Comparison of ENCODE assay signal across 12 mouse cellular contexts in the genomic region with DNA sequence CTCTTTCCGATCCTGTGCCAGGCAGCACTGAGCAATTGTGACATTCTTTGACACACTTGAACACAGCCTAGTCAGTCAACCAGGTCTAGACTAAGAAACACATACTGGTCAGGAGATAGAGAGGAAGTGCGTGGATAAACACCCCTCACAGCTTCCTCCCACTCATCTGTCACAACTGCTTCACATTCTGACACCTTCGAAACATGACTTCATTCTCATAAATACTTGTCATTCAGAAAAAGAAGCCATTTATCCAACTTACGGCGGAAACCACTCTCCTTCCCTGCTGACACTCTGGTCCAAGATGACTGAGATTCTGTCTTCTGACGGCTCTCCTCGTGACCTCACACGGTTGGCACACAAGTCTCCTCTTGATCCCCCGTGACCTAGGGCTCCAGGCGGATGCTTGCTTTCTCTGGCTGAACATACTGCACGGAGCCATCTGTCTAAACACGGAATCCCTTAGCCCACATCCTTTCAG.
DNase-seq lines count a peak whose midpoint lies in the region; ATAC-seq and TF ChIP-seq lines count a peak whose summit lies in the region.
"Had no signal": no experiment of that assay in that cellular context is flagged by ENCODE, and none has a peak within 500 bp of the region (broad histone marks: within the 10 kb centered on the region; RNA-seq: fewer than 3 reads in every experiment).

No protein-coding gene starts in this region.

- no peak overlapping the region for H3K4me2 ChIP-seq in hindbrain, embryonic 12.5 days (replicated peaks)
- H3K4me2 ChIP-seq: embryonic facial prominence, embryonic 12.5 days; forebrain, embryonic 15.5 days had no signal

- intact Hi-C loops in left cerebral cortex, postnatal 4 days (cut with DNase I): no loop called here
- intact Hi-C loops in left cerebral cortex, adult 2 months (cut with DNase I): no loop called here

- no peak overlapping the region for H3K4me3 ChIP-seq in left cerebral cortex, adult 2 months
- H3K4me3 ChIP-seq in hindbrain, embryonic 12.5 days: no peak overlapping the region
- H3K4me3 ChIP-seq: embryonic facial prominence, embryonic 12.5 days; forebrain, embryonic 15.5 days had no signal

- ATAC-seq in hindbrain, embryonic 12.5 days (ENCODE audit: low FRiP score): no peak
- ATAC-seq: forebrain, embryonic 15.5 days had no signal

- H3K9ac ChIP-seq in hindbrain, embryonic 12.5 days: no peak overlapping the region
- H3K9ac ChIP-seq: embryonic facial prominence, embryonic 12.5 days; forebrain, embryonic 15.5 days; liver, embryonic 14.5 days had no signal

- WGBS in hindbrain, embryonic 12.5 days: 59% methylated on average over 12 of the region's 12 CpGs

- no peak for TF ChIP-seq CTCF in left cerebral cortex, adult 2 months (IDR thresholded peaks at IDR 0.05)

- DNase-seq in left cerebral cortex, postnatal 4 days: peak; percentile 12
- DNase-seq in left cerebral cortex, adult 2 months (ENCODE audit: extremely low spot score in 1 of 2, low spot score in 2 of 2): no peak
- DNase-seq in embryo, embryonic 10 days (ENCODE audit: low spot score): peak; percentile 69
- peak; percentile 40 for DNase-seq in lung, postnatal 36 days
- peak; percentile 63 for DNase-seq in thymus, postnatal 14 days
- no peak for DNase-seq in spleen, adult 12 weeks (ENCODE audit: low spot score)
- DNase-seq in left cerebral cortex, adult 9 months (ENCODE audit: low spot score in 2 of 2): no peak
- DNase-seq: heart, adult 11 months had no signal

- H3K27ac ChIP-seq in left cerebral cortex, adult 2 months: no peak overlapping the region
- H3K27ac ChIP-seq in hindbrain, embryonic 12.5 days: no peak overlapping the region
- H3K27ac ChIP-seq: embryonic facial prominence, embryonic 12.5 days; forebrain, embryonic 15.5 days; liver, embryonic 14.5 days had no signal

- no peaks in the 10 kb centered on the region for H3K36me3 ChIP-seq in hindbrain, embryonic 12.5 days
- H3K36me3 ChIP-seq: embryonic facial prominence, embryonic 12.5 days; forebrain, embryonic 15.5 days had no signal

- no peaks in the 10 kb centered on the region for H3K27me3 ChIP-seq in hindbrain, embryonic 12.5 days
- H3K27me3 ChIP-seq: embryonic facial prominence, embryonic 12.5 days; forebrain, embryonic 15.5 days had no signal

- 0 out of 2 replicates have a peak, but pooled peaks cover 3% of the 10 kb centered on the region for H3K4me1 ChIP-seq in hindbrain, embryonic 12.5 days
- H3K4me1 ChIP-seq: forebrain, embryonic 15.5 days had no signal

- H3K9me3 ChIP-seq in hindbrain, embryonic 12.5 days (replicated peaks): no peaks in the 10 kb centered on the region
- H3K9me3 ChIP-seq: embryonic facial prominence, embryonic 12.5 days; forebrain, embryonic 15.5 days had no signal

Comparison
In these comparisons a context has a peak if more than half of its experiments do, and no peak if none do; other contexts are left out.
1. DNase-seq: peak in left cerebral cortex, postnatal 4 days (single experiment), embryo, embryonic 10 days (single experiment), lung, postnatal 36 days (single experiment) and thymus, postnatal 14 days (single experiment); none in left cerebral cortex, adult 2 months (0 of 2), spleen, adult 12 weeks (single experiment) and left cerebral cortex, adult 9 months (0 of 2).